Comparison of ENCODE assay signal across 8 mouse cellular contexts in genomic region chr12:19288271-19288890, GRCm38 (mm10).
A peak's percentile ranks its signal among the peaks of the same experiment; 100 is the strongest.
DNase-seq lines count a peak whose midpoint lies in the region; ATAC-seq and TF ChIP-seq lines count a peak whose summit lies in the region.
"Not testable (repeated sequence)": the region's sequence is repeated elsewhere in the genome, so short reads cannot be mapped to it uniquely, and the experiment has no call there.

No protein-coding gene starts in this region.

- DNase-seq in G1E (ENCODE audit: low spot score) = not testable (repeated sequence)
- DNase-seq in embryo, embryonic 10.5 days (ENCODE audit: low spot score) = peak; percentile 61
- DNase-seq in gastrocnemius, adult 8-10 months (ENCODE audit: low spot score in 2 of 2) = peak; percentile 7 to 15
- DNase-seq in hindbrain, embryonic 14.5 days (ENCODE audit: low spot score) = peak; percentile 41
- DNase-seq in layer of hippocampus, adult 9-11 months = peak; percentile 58
- DNase-seq in telencephalon, adult 2 months (ENCODE audit: low read depth, low spot score) = peak; percentile 3

- peak overlapping the region; percentile 32 for H3K4me2 ChIP-seq in hindbrain, embryonic 14.5 days (replicated peaks)
- peak overlapping the region; percentile 32; the same call in 1 of the 2 replicates for H3K4me2 ChIP-seq in liver, embryonic 16.5 days (ENCODE audit: low read depth, low read length)
- peak overlapping the region; percentile 43 for H3K4me2 ChIP-seq in neural tube, embryonic 13.5 days

- peak overlapping the region; percentile 16; the same call in 1 of the 2 replicates for H3K4me3 ChIP-seq in G1E (ENCODE audit: low read depth, low read length)
- peak overlapping the region; percentile 32 for H3K4me3 ChIP-seq in hindbrain, embryonic 14.5 days (replicated peaks; ENCODE audit: low read length)
- H3K4me3 ChIP-seq in liver, embryonic 16.5 days (ENCODE audit: low read depth, low read length) = peak overlapping the region; percentile 44
- peak overlapping the region; percentile 42 for H3K4me3 ChIP-seq in neural tube, embryonic 13.5 days

- H3K9ac ChIP-seq in hindbrain, embryonic 14.5 days = peak overlapping the region; percentile 42; the same call in 1 of the 2 replicates
- H3K9ac ChIP-seq in liver, embryonic 16.5 days (ENCODE audit: low read depth, low read length) = not testable (repeated sequence)
- peak overlapping the region; percentile 57 for H3K9ac ChIP-seq in neural tube, embryonic 13.5 days

- not testable (repeated sequence) for H3K4me1 ChIP-seq in G1E (ENCODE audit: insufficient read depth, low read depth, low read length); hindbrain, embryonic 14.5 days (replicated peaks; ENCODE audit: control insufficient read depth, insufficient read depth, low read length); liver, embryonic 16.5 days (ENCODE audit: control insufficient read depth, low read depth, low read length); neural tube, embryonic 13.5 days (replicated peaks)

- ATAC-seq in G1E (ENCODE audit: extremely low read depth, insufficient number of reproducible peaks, low FRiP score, poor library complexity, severe bottlenecking) = not testable (repeated sequence)
- peak; percentile 55; the same call in 1 of the 2 replicates for ATAC-seq in hindbrain, embryonic 14.5 days (ENCODE audit: low FRiP score)
- ATAC-seq in liver, embryonic 16.5 days (ENCODE audit: low read depth) = peak; percentile 66; the same call in 1 of the 2 replicates
- ATAC-seq in neural tube, embryonic 13.5 days (ENCODE audit: low read depth) = peak; percentile 88

- H3K27ac ChIP-seq in hindbrain, embryonic 14.5 days; liver, embryonic 16.5 days (ENCODE audit: low read length): not testable (repeated sequence)
- peak overlapping the region; percentile 54; the same call in 1 of the 2 replicates for H3K27ac ChIP-seq in neural tube, embryonic 13.5 days (replicated peaks)

- peaks cover 21% of the 10 kb centered on the region for H3K9me3 ChIP-seq in G1E (replicated peaks)
- H3K9me3 ChIP-seq in hindbrain, embryonic 14.5 days (ENCODE audit: control insufficient read depth, low read length); liver, embryonic 16.5 days (replicated peaks; ENCODE audit: control insufficient read depth, low read length); neural tube, embryonic 13.5 days: not testable (repeated sequence)

- 10% methylated on average over 50 of the region's 75 CpGs for WGBS in hindbrain, embryonic 14.5 days
- 6% methylated on average over 65 of the region's 75 CpGs for WGBS in liver, embryonic 16.5 days (ENCODE audit: insufficient replicate concordance)
- 3% methylated on average over 74 of the region's 75 CpGs for WGBS in neural tube, embryonic 13.5 days

- not testable (repeated sequence) for H3K27me3 ChIP-seq in G1E (ENCODE audit: insufficient read depth, low read length); hindbrain, embryonic 14.5 days (ENCODE audit: control insufficient read depth, insufficient read depth, low read length); liver, embryonic 16.5 days (ENCODE audit: control insufficient read depth, insufficient read depth, low read depth, low read length); neural tube, embryonic 13.5 days

- not testable (repeated sequence) for H3K36me3 ChIP-seq in G1E (replicated peaks); hindbrain, embryonic 14.5 days (replicated peaks; ENCODE audit: control insufficient read depth, insufficient read depth); liver, embryonic 16.5 days (ENCODE audit: control insufficient read depth, insufficient read depth); neural tube, embryonic 13.5 days

- not testable (repeated sequence) for TF ChIP-seq CTCF in G1E (IDR thresholded peaks at IDR 0.05; ENCODE audit: low read depth, low read length)
